In the genomic region with DNA sequence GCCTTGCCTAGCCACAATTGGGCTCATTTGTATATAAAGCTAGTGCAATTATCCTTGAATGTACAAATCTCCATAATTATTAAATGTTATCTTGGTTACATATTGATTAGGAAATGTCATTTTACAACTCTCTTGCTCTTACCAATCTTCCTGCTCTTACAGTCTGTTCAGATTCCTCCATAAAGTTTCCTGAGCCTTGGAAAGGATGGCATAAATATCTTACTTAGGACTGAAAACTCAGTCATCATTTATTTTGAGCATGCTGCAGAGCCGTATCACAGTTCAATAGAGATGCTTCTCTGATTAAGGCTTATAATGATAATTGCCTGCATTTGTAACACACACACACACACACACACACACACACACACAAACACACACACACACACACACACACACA, we compare ENCODE assay signal across 32 mouse cellular contexts.
"Had no signal": no experiment of that assay in that cellular context is flagged by ENCODE, and none has a peak within 500 bp of the region (broad histone marks: within the 10 kb centered on the region; RNA-seq: fewer than 3 reads in every experiment).

No protein-coding gene starts in this region.

- ATAC-seq: liver, embryonic 12.5 days; liver, postnatal 0 days; lung, postnatal 0 days; midbrain, embryonic 13.5 days; midbrain, embryonic 15.5 days; midbrain, embryonic 16.5 days had no signal

- DNase-seq: left cerebral cortex, postnatal 4 days; liver; liver, embryonic 13.5 days; liver, postnatal 0 days; lung, adult 18-20 months; lung, adult 2 months; lung, embryonic 14.5 days; lung, postnatal 10 days; lung, postnatal 14 days; lung, postnatal 36 days; lung, postnatal 4 days; midbrain, embryonic 14.5 days had no signal

- H3K4me1 ChIP-seq: limb, embryonic 10.5 days; limb, embryonic 12.5 days; limb, embryonic 13.5 days; limb, embryonic 15.5 days; liver, embryonic 12.5 days; liver, embryonic 13.5 days; liver, embryonic 15.5 days; lung, embryonic 15.5 days; megakaryocyte, embryonic 14.5 days; midbrain, embryonic 10.5 days; midbrain, embryonic 12.5 days; midbrain, embryonic 13.5 days; midbrain, embryonic 15.5 days; neural tube, embryonic 12.5 days had no signal

- H3K27ac ChIP-seq: limb, embryonic 10.5 days; limb, embryonic 12.5 days; limb, embryonic 13.5 days; limb, embryonic 15.5 days; liver, embryonic 12.5 days; liver, embryonic 13.5 days; liver, embryonic 14.5 days; liver, embryonic 15.5 days; lung, embryonic 15.5 days; macrophage; midbrain, embryonic 10.5 days; midbrain, embryonic 12.5 days; midbrain, embryonic 13.5 days; midbrain, embryonic 15.5 days; neural tube, embryonic 12.5 days had no signal

- H3K9ac ChIP-seq: limb, embryonic 12.5 days; limb, embryonic 13.5 days; limb, embryonic 15.5 days; liver, embryonic 12.5 days; liver, embryonic 13.5 days; liver, embryonic 14.5 days; liver, embryonic 15.5 days; liver, postnatal 0 days; lung, embryonic 14.5 days; lung, embryonic 15.5 days; midbrain, embryonic 12.5 days; midbrain, embryonic 13.5 days; midbrain, embryonic 15.5 days; neural tube, embryonic 12.5 days had no signal

- H3K4me3 ChIP-seq: limb, embryonic 10.5 days; limb, embryonic 12.5 days; limb, embryonic 13.5 days; limb, embryonic 15.5 days; liver, embryonic 12.5 days; liver, embryonic 13.5 days; liver, embryonic 15.5 days; lung, embryonic 15.5 days; megakaryocyte, embryonic 14.5 days; midbrain, embryonic 10.5 days; midbrain, embryonic 12.5 days; midbrain, embryonic 13.5 days; midbrain, embryonic 15.5 days; myocyte; neural tube, embryonic 12.5 days had no signal

- H3K4me2 ChIP-seq: limb, embryonic 12.5 days; limb, embryonic 13.5 days; limb, embryonic 15.5 days; liver, embryonic 11.5 days; liver, embryonic 12.5 days; liver, embryonic 13.5 days; liver, embryonic 15.5 days; lung, embryonic 14.5 days; lung, embryonic 15.5 days; midbrain, embryonic 11.5 days; midbrain, embryonic 12.5 days; midbrain, embryonic 13.5 days; midbrain, embryonic 15.5 days; neural tube, embryonic 12.5 days had no signal

- H3K9me3 ChIP-seq: limb, embryonic 10.5 days; limb, embryonic 12.5 days; limb, embryonic 13.5 days; limb, embryonic 15.5 days; liver, embryonic 12.5 days; liver, embryonic 13.5 days; liver, embryonic 15.5 days; lung, embryonic 15.5 days; midbrain, embryonic 10.5 days; midbrain, embryonic 12.5 days; midbrain, embryonic 13.5 days; midbrain, embryonic 15.5 days; neural tube, embryonic 12.5 days had no signal

- H3K36me3 ChIP-seq: limb, embryonic 10.5 days; limb, embryonic 12.5 days; limb, embryonic 13.5 days; limb, embryonic 15.5 days; liver, embryonic 12.5 days; liver, embryonic 13.5 days; liver, embryonic 15.5 days; lung, embryonic 15.5 days; midbrain, embryonic 10.5 days; midbrain, embryonic 12.5 days; midbrain, embryonic 13.5 days; midbrain, embryonic 15.5 days; neural tube, embryonic 12.5 days had no signal

- H3K27me3 ChIP-seq: limb, embryonic 12.5 days; limb, embryonic 13.5 days; limb, embryonic 15.5 days; liver, embryonic 12.5 days; liver, embryonic 13.5 days; liver, embryonic 15.5 days; lung, embryonic 15.5 days; megakaryocyte, embryonic 14.5 days; midbrain, embryonic 12.5 days; midbrain, embryonic 13.5 days; midbrain, embryonic 15.5 days; neural tube, embryonic 12.5 days had no signal
